Mouse (Mus musculus): ENCODE results near the gene Efcab11.

DNA sequence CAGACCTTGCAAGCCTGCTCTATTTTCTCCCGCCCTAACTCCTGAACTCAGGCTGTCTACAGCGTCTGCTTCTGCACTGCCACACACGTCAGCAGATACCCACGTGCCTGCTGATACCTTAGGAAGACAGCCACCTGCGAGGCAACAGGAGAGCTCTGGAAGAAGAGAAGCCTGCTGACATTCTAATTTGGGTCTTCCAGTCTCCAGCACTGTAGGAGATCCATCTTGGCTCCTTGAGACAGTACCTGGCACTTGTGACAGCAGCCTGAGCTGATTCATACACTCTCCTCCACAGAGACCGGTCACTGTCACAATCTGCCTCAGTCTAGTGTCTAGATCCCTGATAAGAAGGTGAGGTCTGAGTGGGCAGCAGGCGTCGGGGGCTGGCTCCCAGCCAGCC is 182.0 kb downstream of the Efcab11 start:
- TF ChIP-seq CTCF (IDR thresholded peaks at IDR 0.05 in 2 of 3, conservative IDR thresholded peaks at IDR 0.05 in 1 of 3; ENCODE audit: control insufficient read depth in 1 of 3, insufficient read depth in 1 of 3, low read depth in 2 of 3, low read length in 3 of 3, poor library complexity in 1 of 3, severe bottlenecking in 1 of 3) (no peak), MXI1 (IDR thresholded peaks at IDR 0.05; ENCODE audit: low read depth, low read length) (no peak), POLR2AphosphoS2 (IDR thresholded peaks at IDR 0.05; ENCODE audit: low read length) (no peak), MAFK (IDR thresholded peaks at IDR 0.05; ENCODE audit: borderline replicate concordance, low read depth, low read length) (no peak), NELFE (IDR thresholded peaks at IDR 0.05; ENCODE audit: low read depth, low read length) (no peak), ZC3H11A (IDR thresholded peaks at IDR 0.05; ENCODE audit: low read depth, low read length) (no peak), CHD2 (IDR thresholded peaks at IDR 0.05; ENCODE audit: low read length) (no peak), KAT2A (conservative IDR thresholded peaks at IDR 0.05; ENCODE audit: low read depth, low read length) (no peak)
